Mouse (Mus musculus) kidney, postnatal 10 days (tissue): ENCODE results near the gene Ankib1.
A peak's percentile ranks its signal among the peaks of the same experiment; 100 is the strongest.
"Not testable (repeated sequence)": the region's sequence is repeated elsewhere in the genome, so short reads cannot be mapped to it uniquely, and the experiment has no call there.

Experiments
- DNase-seq: peaks from one replicate; pipeline ENCODE4 v3.0.0; 2021; ENCODE audit warnings: mixed read lengths

Gene Ankib1

DNA sequence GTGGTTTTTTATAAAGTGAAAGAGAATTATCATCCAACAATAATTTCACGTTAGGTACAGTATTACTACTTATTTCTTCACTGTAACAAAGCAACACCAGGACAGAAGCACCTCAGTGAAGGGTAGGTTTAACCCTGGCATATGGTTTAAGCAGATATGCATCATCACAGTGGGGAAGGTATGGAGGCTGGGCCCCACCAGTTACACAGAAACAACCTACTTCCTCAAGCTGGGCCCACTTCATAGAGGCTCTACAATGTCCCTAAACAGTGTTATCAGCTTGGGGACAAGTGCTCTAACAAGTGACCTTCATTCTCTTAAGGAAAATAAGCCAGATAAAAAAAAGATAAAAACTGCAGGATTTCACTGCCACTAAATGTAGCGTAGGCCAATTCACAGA, 79.9 kb downstream of the Ankib1 start:
- DNase-seq = no peak

DNA sequence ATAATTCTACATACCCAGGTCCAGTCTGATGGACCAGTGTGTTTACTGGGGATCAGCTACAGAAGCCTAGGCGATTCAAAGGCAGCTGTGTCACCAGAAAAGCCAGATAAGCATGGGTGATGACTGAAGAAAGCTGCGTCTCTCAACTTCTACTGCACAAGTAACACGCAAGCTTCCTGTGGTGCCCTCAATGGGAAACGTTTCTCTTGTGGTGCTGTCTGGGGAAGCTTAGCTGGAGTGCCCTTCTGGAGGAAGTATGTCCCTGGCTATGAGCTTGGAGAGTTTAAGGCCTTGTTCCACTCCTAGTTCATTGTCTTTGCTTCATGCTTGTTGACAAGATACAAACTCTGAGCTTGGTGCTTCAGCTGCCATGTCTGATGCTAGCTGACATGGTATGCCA, 83.4 kb downstream of the Ankib1 start:
- no peak for DNase-seq

DNA sequence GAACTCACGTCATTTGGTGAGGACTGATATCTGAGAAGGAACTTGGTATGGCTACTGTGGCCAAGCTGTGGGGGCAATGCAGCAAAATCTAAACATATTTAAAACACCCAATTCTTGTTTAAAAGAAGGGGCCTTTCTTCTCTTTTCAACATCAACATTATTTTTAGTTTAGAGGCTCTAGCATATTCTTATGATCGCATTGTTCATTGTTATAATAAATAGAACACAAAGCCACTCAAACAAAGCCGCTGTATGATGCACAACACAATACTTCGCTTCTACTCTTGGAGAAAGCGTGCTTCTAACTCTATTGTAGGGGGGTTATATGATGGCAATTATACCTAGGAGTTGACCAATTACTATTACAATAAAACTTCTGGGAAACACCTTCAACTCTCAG, 86.9 kb downstream of the Ankib1 start:
- no peak for DNase-seq

DNA sequence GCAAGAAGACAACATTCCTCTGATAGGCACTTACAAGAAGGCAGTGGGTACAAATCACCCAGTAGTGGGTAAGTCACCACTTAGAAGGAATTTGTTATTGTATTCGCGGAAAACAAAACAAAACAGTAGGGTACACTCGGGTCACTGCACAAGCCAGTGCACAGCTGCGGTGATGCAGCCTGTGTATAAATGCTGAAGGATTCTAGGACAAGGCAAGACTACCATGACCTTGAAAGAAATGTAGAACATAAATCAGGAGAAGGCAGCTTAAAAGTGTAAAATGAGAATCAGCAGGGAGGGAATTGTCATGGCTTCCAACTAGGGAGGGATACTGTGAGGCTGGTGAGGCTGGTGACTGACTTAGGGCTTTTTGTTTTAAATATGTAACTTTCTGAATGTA, 100.5 kb downstream of the Ankib1 start:
- DNase-seq = no peak

DNA sequence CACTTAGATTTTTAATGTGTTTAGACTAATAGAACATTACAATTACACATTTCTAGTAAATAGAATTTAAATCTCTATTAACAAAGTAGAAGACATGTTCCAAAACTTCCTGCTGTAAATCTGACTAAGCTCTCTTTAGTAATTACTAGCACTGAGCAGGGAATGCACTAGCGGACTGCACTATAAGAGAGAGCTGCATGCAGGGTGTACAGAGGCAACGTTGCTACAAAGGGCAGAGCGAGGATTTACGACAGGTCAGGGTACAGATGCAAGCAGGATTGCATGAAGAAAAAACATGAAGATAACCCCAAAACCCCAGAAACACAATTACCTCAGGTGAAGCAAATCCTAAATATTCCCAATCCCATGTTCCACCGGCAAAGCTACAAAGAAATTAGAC, 102.7 kb downstream of the Ankib1 start:
- DNase-seq = no peak

DNA sequence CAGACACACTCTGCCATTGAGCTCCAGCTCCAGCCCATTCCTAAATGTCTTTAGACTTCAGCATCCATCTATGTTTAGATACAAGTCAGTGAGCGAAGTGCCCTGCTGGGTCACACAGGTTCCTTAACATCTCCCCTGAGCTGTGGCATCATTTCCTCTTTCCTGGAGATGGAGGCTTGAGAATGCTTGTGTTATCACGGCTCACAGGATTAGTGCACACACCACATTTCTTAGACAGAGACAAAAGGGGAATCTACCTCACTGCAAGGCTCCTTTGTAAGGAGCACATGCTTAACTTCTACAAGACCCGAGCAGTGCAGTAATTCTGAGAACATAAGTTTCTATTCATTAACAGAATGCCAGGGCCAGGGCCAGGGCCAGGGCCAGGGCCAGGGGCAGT, 106.7 kb downstream of the Ankib1 start:
- DNase-seq = no peak

DNA sequence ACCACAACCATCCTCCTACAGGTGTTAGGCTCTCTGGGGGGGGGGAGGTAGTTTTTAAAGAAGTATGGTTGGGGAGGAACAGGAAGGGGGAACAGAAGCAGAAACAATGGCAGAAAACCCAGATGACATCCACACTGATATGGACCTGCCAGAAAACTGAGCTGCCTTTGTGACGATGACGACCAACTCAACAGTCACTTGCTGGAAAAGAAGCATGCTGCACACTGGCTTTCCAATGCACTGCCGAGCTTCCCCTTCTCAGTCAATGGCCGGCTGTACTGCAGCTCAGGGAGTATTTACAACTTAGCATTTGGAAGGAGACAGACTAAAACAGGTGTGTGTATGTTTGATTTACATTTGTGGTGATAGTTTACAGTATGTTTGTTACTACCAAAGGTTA, 107.5 kb downstream of the Ankib1 start:
- no peak for DNase-seq

DNA sequence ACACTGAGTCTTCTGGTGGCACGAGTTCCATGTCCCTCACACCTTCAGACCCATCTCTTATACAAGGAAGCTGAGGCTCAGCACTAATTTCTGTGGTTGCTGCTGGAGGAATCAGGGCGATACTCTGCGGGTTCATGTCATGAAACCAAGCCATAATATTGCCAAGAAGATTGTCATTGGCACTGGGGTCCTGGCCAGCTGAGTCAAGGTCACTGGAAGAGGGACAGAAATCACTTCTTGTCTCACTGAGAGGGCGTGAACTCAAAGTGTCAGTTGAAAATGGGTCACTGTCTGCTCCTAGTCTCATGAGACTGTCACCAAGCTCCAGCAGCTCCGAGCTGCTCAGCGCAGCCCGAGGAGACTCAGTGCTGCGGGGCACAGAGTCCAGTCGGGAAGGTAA, 109.8 kb downstream of the Ankib1 start:
- DNase-seq = no peak

DNA sequence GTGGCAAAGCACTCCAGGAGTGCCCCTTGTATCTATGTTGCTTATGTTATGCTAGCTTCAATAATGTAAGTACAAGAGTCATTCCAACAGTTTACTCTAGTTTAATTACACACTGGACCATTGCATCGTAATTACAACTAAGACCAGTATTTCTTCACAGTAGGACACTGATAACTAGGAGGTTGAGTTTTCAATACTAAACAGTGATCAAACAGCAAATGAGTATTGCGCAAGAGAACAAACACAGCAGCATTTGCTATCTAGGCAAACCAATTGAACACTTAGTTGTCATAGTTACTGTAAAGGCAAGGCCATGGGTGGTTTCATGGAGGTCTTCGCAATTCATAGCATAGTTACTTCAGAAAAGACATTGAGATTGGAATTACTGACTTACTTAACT, 111.4 kb downstream of the Ankib1 start:
- DNase-seq = no peak

DNA sequence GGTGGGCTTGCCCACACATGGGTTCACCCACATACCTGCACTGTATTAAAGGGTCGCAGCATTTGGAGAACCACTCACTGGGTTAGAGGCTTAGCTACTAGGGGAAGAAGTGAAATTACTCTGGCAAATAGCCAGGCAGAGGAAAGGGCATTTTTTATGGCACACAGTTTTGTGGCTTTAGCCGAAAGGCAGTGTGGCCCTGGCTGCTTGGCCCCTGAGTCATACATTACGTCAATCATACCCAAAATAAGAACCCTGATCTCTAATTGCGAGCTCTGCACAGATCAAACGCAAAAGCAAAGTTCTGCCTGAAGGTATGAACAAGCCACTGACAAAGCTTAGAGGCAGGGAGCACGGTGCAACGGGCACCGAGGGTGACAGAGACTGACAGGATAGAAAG, 114.4 kb downstream of the Ankib1 start:
- DNase-seq = no peak

DNA sequence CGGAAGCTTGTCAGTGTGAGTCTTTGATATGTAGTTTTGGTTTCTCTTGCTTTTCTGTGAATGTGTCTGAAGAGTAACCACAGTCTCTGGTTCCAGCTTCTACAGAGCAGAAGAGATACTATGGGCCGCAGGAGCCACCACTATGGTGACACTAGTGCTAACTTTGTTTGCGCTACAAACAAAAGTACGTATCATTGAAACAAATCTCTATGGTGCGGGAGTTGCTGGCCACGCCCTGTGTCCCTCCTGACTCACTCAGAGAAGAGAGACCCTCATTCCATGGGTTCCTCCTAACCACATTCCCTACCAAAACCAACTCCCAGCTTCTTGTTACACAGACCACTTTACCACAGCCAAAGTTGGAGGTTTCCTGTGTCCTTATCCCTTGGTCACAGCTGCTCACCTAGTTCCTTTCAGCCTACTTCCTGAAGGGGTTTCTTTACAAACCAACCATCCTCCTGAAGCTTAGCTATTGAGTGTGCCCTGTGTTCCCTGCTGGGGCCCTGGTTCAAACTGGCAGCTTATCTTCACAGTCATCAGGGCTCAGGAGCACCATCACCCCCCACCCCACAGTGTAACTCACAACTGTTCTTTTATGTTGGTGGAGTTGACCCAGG, 132.7 kb downstream of the Ankib1 start:
- no peak for DNase-seq

DNA sequence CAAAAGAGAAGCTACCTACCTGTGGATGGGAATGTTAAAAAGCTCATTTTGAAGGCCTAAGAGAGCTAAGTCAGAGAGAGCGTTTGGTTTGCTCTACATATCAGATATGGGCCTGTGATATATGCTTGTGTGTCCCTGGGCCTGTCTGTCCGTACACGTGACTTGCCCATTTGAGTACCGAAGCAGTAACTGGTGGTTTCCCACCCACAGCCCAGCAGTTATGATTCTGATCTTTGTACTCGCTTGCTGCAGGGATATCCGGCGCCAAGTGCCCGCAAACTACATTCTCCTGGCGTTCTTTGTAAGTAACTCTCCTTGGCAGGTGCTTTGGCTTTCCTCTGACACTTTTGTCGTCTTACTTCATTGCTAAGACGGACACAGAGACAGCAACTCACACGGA, 136.1 kb downstream of the Ankib1 start:
- no peak for DNase-seq

DNA sequence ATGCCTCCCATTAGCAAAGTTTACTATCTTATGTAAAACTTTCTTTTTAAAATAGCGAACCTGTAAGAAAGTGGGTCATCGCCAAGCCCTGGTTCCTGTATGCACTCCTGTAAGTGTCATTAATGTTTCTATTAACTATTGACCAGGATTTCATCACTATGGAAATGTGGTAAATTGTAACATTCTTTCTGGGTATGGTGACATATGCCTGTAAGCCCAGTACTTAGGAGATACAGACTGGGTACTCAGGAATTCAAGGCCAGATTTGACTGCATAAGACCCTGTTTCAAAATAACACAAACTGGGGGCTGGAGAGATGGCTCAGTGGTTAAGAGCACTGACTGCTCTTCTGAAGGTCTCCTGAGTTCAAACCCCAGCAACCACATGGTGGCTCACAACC, 137.5 kb downstream of the Ankib1 start:
- DNase-seq = no peak

DNA sequence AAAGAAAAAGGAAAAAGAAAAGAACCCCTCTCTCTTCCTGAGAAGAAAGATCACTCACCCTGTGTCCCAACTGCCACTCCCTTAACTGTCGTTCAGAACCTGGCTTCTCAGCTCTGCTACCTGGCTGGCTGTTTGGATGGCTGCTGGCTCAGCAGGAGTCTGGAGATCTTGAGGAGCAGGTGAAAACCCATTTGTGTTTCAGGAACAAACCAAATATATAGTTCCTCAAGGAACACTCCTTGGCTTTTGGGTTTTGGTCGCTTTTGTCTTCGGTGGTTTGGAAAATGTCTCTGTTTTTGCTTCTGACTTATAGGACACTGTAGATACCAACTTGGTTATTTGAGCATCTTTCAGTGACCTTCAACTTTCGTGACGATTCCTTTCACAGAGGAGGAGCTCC, 145.6 kb downstream of the Ankib1 start, which contains the start of gene Gatad1:
Gene Gatad1 (minus strand): TSS at position 101 of the 400 bp plus-strand sequence.
- DNase-seq = no peak

DNA sequence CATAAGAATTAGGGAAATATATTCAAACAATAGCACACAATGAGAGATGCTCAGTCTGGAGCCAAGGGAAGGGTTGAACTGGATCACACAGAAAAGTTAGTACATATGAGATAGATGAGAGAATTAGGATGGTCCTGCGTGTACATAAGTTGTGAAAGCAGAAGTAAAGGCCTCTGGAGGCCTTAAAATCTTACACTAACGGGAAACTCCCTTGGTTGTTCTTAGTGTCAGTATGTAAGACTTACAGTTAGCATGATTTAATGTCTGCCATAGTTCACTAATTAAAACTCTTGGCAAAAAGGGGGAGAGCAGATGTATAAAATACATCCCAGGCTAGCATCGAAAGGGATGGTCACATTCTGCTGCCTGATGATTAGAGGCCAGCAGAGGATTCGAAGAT, 148.9 kb downstream of the Ankib1 start:
- DNase-seq = no peak

DNA sequence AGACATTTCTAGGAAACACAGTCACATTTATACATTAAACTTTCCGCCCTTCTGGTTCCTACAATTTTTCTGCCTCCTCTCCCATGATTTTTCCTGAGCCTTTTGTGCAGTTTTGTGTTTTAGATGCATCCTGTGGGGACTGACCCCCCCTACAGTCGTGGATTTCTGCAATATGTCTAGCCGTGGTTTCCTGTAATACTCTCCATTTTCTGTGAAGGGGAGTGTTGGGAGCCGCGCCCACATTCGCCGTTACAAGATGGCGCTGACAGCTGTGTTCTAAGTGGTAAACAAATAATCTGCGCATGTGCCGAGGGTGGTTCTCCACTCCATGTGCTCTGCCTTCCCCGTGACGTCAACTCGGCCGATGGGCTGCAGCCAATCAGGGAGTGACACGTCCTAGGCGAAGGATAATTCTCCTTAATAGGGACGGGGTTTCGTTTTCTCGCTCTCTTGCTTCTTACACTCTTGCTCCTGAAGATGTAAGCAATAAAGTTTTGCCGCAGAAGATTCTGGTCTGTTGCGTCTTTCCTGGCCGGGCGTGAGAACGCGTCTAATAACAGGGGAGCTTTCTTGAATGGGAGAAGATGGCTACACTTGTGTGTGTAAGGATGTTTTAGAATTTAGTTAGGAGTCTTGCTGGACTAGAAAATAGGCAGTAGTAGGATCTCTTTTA, 149.7 kb downstream of the Ankib1 start:
- DNase-seq = not testable (repeated sequence)

DNA sequence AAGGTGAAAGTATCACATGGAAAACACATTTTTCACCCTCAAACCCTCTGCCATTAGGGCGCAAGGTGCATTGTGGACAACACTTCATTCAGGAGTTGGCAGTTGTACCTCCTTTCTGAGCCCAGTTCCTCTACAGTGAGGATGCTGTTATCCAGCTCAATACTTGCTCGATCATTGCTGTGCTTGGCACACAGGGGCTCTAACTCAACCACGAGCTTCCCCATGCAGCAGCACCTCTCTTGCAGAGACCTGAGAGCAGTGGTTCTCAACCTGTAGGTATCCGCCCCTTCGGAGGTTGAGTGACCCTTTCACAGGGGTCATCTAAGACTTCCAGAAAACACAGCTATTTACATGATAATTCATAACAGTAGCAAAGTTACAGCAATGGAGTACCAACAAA, 151.1 kb downstream of the Ankib1 start:
- DNase-seq = no peak

DNA sequence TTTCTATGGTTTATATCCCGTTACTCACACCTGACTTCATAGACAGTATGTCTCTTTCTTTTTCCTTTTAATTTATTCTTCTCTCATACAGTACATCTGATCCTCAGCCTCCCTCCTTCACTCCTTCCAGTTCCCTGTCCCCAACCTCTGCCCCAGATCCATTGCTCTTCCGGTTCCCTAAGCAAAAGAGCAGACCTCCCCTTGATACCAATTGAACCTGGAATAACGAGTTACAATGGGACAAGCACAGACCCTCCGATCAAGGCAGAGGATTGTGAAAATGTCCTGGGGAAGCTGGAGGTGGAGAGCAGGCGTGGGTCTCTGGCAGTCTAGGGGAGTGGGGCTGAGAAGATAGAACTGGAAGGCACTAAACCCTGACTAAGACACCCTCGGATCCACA, 151.8 kb downstream of the Ankib1 start, which contains the start of gene Tmbim7:
Gene Tmbim7 (plus strand): TSS at position 301 of the 400 bp plus-strand sequence.
- DNase-seq = no peak

DNA sequence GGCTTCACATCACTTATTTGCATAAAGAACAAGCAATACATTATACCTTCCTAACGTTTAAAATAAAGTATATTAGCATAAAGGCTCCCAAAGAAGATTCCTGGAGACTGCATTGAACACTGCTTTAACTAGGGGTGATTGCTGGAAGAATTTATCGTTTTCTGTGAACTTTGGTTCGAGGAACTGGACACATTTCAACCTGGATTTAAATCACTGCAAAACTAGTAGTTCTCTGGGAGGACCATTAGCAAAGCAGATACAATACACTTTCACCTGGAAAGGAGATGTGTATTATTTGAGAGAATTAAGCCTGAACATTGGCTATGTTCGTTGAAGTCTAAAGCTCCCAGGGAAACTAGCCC, 153.9 kb downstream of the Ankib1 start:
- no peak for DNase-seq

DNA sequence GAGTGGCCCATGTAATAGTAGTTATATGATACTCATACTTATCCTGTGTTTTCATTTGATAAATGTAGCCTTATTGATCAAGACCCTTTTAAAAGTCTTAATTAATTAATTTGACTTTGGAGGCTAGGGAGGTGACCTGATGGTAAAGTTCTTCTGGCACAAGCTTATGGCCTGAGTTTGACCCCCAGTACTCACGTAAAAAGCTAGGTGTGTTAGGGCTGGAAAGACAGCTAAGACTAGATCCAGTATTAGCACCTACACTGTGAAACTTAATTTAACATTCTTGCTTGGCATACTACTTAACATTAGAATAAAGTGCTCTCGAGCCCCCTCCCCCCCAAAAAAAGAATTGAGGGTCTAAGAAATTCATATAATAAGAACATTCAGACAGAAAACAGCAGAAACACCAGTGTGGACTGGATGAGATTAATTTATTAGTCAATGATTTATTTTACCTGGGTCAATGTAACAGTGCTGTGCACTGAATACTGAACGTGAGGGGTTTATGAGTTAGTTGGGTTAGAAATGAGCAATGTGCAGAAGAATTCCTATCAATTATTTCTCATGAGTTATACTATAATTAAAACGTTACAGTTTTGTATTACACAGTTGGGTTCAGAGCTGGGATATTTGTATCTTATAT, 154.4 kb downstream of the Ankib1 start:
- DNase-seq = no peak

DNA sequence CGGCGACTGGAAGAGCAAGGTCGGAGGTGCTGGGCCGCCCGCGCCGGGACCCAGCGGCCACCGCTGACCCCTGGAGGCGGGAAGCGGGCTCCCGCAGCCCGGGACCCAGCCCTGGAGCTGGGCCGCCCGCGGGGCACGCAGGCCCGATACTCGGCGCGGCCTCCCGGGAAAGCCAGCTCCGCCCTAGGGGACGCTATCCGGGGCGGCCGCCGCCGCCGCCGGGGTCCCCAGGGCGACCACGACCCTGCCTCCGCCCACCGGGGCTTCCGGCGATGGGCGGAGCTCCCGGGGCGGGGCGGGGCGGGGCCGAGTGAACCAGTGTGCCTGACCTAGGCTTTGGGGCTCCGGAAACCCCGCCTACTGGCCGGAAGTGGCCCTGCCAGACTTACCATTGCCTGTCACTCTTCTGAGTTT, 155.0 kb downstream of the Ankib1 start:
- peak; percentile 95 for DNase-seq

DNA sequence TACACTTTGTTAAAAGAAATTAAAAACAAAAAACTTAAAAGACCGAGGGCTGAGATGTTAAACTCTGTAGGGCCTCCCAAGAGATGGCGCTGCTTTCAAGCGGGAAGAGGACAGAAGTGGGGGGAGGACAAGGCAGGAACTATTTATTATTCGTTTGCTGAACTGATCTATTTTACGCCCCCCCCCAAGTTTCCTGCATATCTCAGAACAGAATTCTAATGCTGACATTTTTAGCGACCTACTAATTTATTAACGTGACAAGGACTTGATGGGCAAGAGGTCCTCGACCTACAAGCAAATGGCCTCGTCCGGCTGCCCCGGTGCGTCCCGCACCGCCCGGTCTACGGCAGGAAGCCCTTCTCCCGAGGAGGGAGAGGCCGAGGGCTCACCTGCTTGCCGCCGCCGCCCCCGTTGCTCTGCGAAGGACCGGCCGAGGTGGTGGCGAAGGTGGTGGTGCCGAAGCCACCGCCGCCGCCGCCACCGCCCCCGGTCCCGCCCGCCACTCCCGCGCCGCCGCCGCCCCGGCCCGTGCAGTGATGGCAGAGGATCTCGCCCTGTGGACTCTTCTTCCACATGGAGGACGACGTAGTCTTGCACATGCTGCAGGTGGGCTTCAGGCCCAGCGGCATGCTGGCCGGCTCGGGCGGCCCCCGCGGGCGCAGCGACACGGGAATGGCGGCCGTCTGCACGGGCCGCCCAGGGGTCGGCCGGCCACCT, 155.6 kb downstream of the Ankib1 start:
- DNase-seq = peak; percentile 75

DNA sequence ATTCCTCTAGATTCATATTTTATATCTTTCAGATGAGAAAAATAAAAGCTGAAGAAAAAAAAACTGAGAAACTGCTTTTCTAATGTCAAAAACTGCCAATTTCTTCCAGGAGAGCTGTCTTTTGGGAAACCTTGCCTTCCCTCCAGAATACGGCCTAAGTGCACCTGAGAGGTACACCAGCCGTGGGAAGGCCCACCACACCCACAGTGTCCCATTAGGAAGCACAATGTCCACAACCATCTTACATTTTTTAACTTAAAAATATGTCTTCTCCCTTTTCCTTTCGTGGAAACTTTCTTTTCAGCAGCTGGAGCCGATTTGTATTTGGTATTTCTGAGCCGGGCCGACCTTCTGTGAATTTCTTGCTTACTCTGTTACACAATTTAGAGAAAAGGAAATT, 156.2 kb downstream of the Ankib1 start:
- no peak for DNase-seq

DNA sequence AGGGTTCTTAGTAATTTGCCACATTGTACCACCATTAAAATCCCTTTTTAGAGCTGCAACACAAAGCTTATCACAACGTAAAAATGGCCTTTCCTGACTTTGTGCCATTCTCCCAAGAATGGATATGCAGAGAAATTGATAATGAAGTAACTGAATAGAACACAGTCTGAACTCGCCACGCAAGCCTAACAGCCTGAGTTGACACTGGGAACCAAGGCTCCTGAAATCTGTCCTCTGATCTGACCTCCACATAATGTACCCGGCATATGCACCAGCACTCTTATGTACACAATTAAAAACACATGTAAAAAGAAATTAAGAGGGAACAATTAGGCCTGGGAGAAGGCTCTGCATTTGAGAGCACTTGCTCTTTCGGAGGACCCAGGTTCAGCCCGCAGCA, 157.4 kb downstream of the Ankib1 start:
- no peak for DNase-seq
